Mouse (Mus musculus): Measurements from ENCODE around the gene Ralgps2.

- TF ChIP-seq CTCF (IDR thresholded peaks at IDR 0.05; ENCODE audit: borderline replicate concordance, insufficient read depth, low read depth, low read length) (no peak), POLR2A (IDR thresholded peaks at IDR 0.05; ENCODE audit: borderline replicate concordance, insufficient read depth, low read length) (no peak)
These were observed 48.1 kb upstream of the Ralgps2 start for GRCm38 (mm10) chr1:156987576-156987975.
